Comparison of ENCODE assay signal across 25 mouse cellular contexts in genomic region chr5:71903399-71903798, GRCm38 (mm10).
A peak's percentile ranks its signal among the peaks of the same experiment; 100 is the strongest.
DNase-seq lines count a peak whose midpoint lies in the region; ATAC-seq and TF ChIP-seq lines count a peak whose summit lies in the region.
"Had no signal": no experiment of that assay in that cellular context is flagged by ENCODE, and none has a peak within 500 bp of the region (broad histone marks: within the 10 kb centered on the region; RNA-seq: fewer than 3 reads in every experiment).

No protein-coding gene starts in this region.

- H3K4me2 ChIP-seq in lung, postnatal 0 days (replicated peaks; ENCODE audit: low read depth, low read length), result no peak overlapping the region
- H3K4me2 ChIP-seq: embryonic facial prominence, embryonic 12.5 days; embryonic facial prominence, embryonic 15.5 days; heart, embryonic 13.5 days; hindbrain, embryonic 12.5 days; hindbrain, embryonic 15.5 days had no signal

- no peak overlapping the region for H3K4me3 ChIP-seq in lung, postnatal 0 days (ENCODE audit: low read depth, low read length)
- H3K4me3 ChIP-seq: embryonic facial prominence, embryonic 12.5 days; embryonic facial prominence, embryonic 15.5 days; heart, adult 2 months; heart, embryonic 10.5 days; heart, embryonic 13.5 days; hindbrain, embryonic 12.5 days; hindbrain, embryonic 15.5 days had no signal

- H3K9me3 ChIP-seq in lung, postnatal 0 days (ENCODE audit: low read length), result no peaks in the 10 kb centered on the region
- H3K9me3 ChIP-seq: embryonic facial prominence, embryonic 12.5 days; embryonic facial prominence, embryonic 15.5 days; heart, embryonic 10.5 days; heart, embryonic 13.5 days; hindbrain, embryonic 12.5 days; hindbrain, embryonic 15.5 days had no signal

- no peak for TF ChIP-seq EP300 in lung, postnatal 0 days (IDR thresholded peaks at IDR 0.05)

- H3K36me3 ChIP-seq in lung, postnatal 0 days (ENCODE audit: insufficient read depth, low read length), result no peaks in the 10 kb centered on the region
- H3K36me3 ChIP-seq: embryonic facial prominence, embryonic 12.5 days; embryonic facial prominence, embryonic 15.5 days; heart, embryonic 10.5 days; heart, embryonic 13.5 days; hindbrain, embryonic 12.5 days; hindbrain, embryonic 15.5 days had no signal

- no peak for ATAC-seq in lung, postnatal 0 days
- ATAC-seq in activated CD4-positive, CD25-positive, alpha-beta regulatory T cell, adult 4 months, result peak; percentile 75
- peak; percentile 26; the same call in 1 of the 2 replicates for ATAC-seq in neutrophil, adult 5-6 weeks (ENCODE audit: extremely low read depth, insufficient number of reproducible peaks, low FRiP score, poor library complexity, severe bottlenecking)
- no peak for ATAC-seq in frontal cortex, adult (ENCODE audit: low TSS enrichment)
- ATAC-seq in megakaryocyte-erythroid progenitor cell, adult 5-6 weeks (replicated peaks; ENCODE audit: low FRiP score, low TSS enrichment, poor library complexity, severe bottlenecking), result no peak
- ATAC-seq: forebrain, embryonic 14.5 days; forebrain, postnatal 0 days had no signal

- peak; percentile 1 for DNase-seq in lung, postnatal 25 days (ENCODE audit: low spot score)
- DNase-seq in lung, postnatal 0 days (ENCODE audit: low spot score), result no peak
- DNase-seq in thymus, postnatal 14 days, result peak; percentile 5
- no peak for DNase-seq in thymus, postnatal 4 days
- DNase-seq: adrenal gland, adult 2 months; adrenal gland, postnatal 14 days; cerebellum, adult 11 months; cerebellum, adult 2 months; cerebellum, adult 9-11 months; cerebellum, postnatal 25 days; forebrain, postnatal 0 days; gastrocnemius, postnatal 10 days; gastrocnemius, postnatal 36 days; heart, adult 2 months had no signal

- H3K9ac ChIP-seq in lung, postnatal 0 days (replicated peaks; ENCODE audit: low read depth), result no peak overlapping the region
- H3K9ac ChIP-seq: embryonic facial prominence, embryonic 12.5 days; embryonic facial prominence, embryonic 15.5 days; forebrain, postnatal 0 days; heart, embryonic 13.5 days; hindbrain, embryonic 12.5 days; hindbrain, embryonic 15.5 days had no signal

- no peaks in the 10 kb centered on the region for H3K4me1 ChIP-seq in lung, postnatal 0 days (ENCODE audit: insufficient read depth, low read depth, low read length)
- H3K4me1 ChIP-seq: embryonic facial prominence, embryonic 12.5 days; embryonic facial prominence, embryonic 15.5 days; heart, embryonic 10.5 days; heart, embryonic 13.5 days; hindbrain, embryonic 12.5 days; hindbrain, embryonic 15.5 days had no signal

- no peak overlapping the region for H3K27ac ChIP-seq in lung, postnatal 0 days (ENCODE audit: low read length)
- H3K27ac ChIP-seq: embryonic facial prominence, embryonic 12.5 days; embryonic facial prominence, embryonic 15.5 days; heart, adult 2 months; heart, embryonic 10.5 days; heart, embryonic 13.5 days; hindbrain, embryonic 12.5 days; hindbrain, embryonic 15.5 days had no signal

- WGBS in lung, postnatal 0 days, result 52% methylated on average over 7 of the region's 7 CpGs

- H3K27me3 ChIP-seq in lung, postnatal 0 days (replicated peaks; ENCODE audit: insufficient read depth, low read length), result no peaks in the 10 kb centered on the region
- H3K27me3 ChIP-seq: embryonic facial prominence, embryonic 12.5 days; embryonic facial prominence, embryonic 15.5 days; heart, embryonic 13.5 days; hindbrain, embryonic 12.5 days; hindbrain, embryonic 15.5 days had no signal

- TF ChIP-seq CTCF in lung, postnatal 0 days (IDR thresholded peaks at IDR 0.05), result no peak

Comparison
In these comparisons a context has a peak if more than half of its experiments do, and no peak if none do; other contexts are left out.
1. DNase-seq: peak in lung, postnatal 25 days (single experiment) and thymus, postnatal 14 days (single experiment); none in lung, postnatal 0 days (single experiment) and thymus, postnatal 4 days (single experiment).
2. ATAC-seq: peak in activated CD4-positive, CD25-positive, alpha-beta regulatory T cell, adult 4 months (single experiment) and neutrophil, adult 5-6 weeks (single experiment); none in lung, postnatal 0 days (single experiment), frontal cortex, adult (single experiment) and megakaryocyte-erythroid progenitor cell, adult 5-6 weeks (single experiment).